Mouse (Mus musculus): Measurements from ENCODE around the gene Sox1.

The Sox1 gene

DNA sequence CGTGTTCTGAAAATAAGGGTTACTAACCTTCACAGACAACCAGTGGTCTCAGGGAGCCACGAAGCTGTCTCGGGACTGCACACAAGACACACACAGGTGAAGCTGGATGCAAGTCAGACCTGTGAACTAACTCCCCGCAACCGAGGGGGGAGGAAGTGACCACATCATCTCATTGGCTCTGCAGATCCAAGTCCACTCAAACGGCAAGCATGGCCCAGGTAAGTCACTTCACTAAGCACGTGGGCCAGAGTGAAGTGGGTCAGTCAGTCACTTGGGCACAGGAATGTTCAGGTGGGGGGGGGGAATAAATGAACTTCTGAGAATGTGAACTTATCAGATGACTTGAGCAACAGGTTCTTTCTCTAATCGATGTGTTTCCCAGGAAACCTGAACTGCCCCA is 30.8 kb downstream of the Sox1 start:
- DNase-seq (ENCODE audit: low spot score) = no peak

DNA sequence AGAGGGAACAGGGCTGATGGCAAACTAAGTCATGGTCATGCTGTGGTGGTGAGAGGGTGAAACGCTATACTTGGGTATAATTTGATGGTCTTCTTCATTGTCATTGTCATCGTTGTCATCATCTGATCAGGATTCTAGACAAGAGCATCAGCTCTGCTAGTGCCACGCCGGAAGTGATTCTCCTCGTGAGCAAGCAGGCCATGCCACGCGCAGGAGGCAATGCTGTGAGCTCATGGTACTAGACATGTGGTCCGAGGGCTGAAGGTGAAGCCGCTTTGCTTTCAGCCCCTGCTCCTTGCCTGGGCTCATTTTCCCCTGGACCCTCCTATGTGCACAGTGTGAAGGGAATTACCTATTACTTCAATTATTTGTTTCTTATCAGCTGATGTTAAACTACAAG is 32.3 kb downstream of the Sox1 start:
- DNase-seq (ENCODE audit: low spot score) = no peak

DNA sequence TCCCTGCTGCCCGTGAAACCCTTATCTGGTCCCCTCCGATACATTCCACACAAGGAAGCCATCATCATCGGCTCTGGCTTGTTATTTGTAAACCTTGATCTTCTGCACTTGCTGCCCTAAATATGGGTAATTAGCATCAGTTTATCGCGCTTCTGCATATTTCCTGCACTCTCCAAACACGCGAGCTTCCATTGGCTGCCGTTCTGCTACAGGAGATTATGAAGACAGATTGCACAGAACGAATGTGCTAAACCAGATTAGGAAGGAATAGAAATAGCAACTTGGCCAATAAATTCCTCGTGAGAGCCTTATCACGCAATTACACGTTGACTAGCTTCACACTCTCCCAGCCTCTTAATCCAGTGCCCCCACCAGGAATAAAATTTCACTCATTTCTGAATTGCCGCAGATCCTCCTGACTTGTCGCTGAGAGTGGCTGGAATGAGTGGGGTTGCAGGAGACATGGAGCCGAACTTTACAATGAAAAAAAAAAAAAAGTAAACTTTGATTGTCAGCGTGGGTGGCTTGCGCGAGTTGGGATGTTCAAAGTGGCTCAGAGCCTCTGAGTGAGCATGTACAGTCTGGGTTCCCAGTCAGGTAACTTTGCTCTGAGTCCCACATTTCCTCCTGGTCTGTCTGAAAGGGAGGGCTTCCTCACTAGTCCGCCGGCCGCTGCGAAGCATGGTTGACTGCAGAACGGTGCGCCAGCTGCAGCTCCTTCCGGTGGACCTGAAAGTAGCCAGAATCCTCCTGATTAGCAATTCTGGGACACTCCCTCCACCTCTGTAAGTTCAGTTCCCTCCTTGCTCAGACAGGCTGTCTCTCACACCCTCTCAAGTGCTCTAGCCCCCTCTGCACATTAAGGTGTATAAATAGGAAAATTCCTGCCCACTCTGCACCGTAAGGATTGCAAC is 33.0 kb downstream of the Sox1 start:
- DNase-seq (ENCODE audit: low spot score) = no peak

DNA sequence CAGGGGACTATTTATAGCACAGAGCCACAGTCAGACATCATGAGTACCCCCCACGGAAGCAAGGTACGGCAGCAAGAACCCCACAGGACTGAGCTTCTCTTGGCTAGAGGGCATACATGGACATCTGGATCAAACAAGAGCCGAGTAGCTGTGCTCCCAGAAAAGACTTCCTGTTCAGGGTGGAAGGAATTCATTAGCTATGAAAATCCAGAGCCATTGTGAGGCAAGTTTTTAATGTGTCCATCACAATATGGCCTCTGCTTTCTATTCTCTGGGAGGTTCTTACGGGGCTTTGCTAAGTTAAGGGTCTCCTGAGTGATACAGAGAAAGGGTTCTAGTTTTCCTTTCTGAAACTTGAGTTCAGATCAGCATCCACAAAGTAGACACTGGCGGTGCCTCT is 33.8 kb downstream of the Sox1 start:
- DNase-seq (ENCODE audit: low spot score) = no peak

DNA sequence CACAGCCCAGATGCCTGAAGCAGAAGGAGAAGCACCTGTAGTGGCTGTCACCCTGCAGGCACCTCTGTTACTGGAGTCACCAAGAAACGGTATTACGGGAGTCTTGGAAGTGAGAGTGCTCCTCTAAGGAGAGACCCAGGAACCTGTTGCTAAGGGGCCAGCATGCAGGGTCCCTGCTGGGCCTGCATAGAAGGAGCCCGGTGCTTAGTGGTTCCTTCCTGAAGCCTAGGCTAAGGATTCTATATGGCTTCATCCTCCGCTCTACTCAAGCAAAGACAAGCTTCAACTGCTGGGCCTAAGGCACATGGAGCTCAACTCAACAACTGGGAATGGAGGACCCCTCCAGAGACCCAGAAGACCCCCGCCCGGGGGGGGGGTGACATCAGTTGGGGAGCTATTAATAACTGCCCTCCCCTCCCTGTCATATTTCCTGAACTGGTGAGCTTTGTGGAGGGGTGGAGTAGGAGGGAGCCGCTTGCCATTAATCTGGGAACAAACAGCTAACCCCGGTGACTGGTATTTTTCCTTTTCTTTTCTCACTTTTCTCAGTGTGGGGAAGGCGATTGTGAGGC is 34.6 kb downstream of the Sox1 start:
- DNase-seq (ENCODE audit: low spot score) = no peak

DNA sequence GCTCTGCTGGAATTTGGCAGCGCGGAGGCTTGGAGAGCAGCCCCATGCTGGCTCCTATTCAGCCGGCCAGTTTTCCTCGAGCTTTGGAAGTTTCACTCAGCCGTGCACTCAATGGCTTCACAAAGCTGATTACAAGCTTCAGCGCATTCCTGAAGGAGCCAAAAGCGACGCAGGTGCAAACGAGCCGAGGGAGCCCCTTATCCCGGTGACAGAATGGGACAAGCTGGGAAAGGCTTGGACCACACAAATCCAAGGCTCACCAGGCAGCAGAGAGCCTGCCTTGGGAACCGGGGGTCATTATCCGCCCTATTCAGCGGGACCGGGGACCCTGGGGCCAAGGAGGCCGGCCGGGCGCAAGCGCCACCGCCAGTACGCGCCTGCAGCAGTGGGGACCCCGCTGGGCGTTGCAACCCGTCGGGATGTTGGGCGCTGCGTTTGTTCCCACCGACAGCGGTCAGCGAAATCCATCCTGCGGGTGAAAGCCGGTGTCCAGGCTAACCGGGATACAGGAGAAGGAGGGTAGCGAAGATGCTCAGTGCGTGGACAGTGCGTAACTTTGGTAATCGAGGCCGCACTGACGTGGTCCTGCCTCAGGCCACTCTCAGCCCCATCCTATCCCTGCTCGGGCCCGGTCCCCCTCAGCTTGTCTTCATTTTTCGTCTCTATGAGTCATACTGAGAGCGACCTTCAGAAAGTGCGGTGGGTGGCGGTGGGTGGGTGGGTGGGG is 35.2 kb downstream of the Sox1 start:
- DNase-seq (ENCODE audit: low spot score) = no peak

DNA sequence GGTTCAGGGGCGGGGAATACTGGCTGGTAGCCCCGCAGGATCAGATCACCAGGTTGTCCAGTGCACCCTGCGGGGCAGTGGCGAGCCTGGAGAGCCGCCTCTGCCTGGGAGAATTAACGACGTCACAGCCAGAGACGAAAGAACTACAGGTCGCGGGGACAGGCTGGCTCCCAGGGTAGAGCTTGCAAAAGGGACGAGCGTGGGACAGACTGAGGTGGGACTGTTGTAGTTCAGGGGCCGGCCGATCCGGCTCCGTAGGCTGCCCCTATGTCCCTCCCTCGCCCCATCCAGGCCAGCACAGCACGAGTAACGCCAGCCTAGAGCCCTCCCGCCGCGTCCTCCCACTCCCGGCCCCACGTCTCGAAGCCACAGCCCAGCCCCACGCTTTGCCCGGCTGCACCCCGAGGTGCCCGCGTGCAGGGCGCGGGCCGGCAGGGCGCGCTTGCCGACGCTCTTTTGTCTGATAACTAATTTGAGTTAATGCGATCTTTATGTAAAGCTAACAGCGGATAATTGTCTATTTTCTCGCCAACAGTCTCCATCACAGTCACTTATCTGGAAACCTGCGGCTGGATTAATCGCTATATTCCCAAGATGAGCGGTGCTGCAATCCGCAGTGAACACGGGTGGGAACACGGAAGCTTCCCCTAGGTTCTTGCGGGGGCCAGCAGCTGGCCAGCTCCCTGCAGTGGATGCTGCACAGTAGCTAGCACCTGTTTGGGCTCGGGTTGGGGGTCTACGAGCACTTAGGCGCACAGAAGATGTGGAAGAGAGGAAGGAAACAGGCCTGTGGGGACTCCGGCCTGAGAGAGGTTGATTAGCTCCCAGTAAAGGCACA is 36.0 kb downstream of the Sox1 start:
- DNase-seq (ENCODE audit: low spot score) = no peak

DNA sequence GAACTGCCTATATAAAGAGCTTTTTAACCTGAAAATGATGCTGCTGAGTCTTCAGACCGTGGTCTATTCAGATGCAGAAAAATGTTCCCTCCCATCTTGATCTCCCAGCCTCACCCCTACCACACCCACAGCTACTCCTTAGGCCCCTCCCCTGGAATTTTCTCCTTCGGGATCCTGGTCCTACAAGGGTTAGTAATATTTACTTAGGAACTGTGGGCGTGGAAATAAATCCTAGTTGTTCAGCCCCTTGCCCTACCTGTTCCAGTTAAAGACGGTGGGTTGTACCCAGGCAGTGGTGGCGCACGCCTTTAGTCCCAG is 36.6 kb downstream of the Sox1 start:
- DNase-seq (ENCODE audit: low spot score) = no peak

DNA sequence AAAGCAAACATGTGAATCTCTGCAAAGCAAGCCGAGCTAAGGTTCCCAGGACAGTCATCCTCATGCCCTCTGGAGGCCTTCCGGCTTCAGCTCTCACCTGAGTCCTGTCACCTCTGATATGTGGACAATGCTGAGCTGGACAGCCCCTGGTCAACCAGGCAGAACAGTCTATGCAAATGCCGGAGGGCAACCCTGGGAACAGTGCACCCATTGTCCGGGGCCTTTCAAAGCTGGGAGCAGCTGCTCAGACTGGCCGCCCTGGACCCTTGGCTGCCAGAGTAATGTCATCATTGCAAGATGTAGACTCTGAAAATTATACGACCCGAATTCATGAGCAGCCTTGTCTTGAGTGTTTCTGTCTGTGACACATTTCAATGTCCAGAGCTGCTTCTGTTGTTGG is 37.5 kb downstream of the Sox1 start:
- no peak for DNase-seq (ENCODE audit: low spot score)

DNA sequence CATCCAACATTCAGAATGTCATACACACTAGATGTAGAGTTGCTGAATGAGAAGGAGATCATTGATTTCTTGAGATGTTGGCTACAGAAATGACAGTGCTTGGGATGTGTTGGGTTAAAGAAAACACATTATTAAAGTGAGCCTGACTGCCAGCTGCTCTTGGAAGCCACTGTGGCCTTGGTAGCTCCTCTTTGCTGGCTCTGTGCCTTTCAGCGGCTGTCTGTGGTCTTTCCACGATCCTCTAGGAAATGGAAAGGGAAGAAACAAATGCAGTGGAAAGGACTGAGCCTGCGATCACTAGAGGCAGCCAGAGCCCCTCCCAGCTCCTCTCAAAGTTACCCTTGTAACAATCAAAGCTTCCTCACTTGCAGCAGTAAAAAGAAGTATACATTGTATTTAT is 39.7 kb downstream of the Sox1 start:
- DNase-seq (ENCODE audit: low spot score) = no peak

DNA sequence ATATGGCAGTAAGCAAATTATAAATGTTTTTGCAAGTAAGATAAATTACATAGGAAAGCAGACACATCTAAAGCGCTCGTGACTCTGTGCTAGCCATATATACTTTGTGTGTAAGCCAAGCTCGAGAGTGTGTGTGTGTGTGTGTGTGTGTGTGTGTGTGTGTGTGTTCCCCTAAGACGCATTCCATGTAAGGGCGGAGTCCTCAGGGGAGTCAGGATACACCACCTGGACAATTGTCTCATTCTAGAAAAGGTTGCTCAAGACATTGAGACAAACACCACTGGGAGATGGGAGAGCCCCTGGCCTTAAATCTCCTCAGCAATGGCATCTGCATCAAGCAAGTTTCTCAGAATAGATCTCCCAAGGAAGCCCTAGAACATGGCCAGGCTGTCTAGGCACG is 42.9 kb downstream of the Sox1 start:
- DNase-seq (ENCODE audit: low spot score) = no peak

DNA sequence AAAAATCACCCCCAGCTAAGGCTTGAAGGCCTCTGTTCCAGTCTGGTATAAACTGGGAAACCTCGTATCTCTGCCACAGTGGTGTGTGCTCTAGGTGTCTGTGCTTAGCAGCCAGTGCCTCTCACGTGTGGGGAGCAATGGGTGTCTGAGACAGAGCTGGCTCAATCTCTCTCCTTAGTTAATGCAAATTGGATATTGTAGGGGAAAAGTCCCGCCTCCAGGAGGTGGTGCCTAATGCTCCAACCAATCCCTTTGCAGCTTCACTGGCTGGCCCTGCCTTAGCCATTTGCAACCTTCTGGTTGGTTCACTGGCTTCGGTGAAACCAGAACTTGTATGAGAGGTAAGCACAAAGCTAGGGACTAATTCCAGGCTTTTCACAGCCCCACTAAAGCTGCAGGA is 43.9 kb downstream of the Sox1 start:
- DNase-seq (ENCODE audit: low spot score) = no peak

DNA sequence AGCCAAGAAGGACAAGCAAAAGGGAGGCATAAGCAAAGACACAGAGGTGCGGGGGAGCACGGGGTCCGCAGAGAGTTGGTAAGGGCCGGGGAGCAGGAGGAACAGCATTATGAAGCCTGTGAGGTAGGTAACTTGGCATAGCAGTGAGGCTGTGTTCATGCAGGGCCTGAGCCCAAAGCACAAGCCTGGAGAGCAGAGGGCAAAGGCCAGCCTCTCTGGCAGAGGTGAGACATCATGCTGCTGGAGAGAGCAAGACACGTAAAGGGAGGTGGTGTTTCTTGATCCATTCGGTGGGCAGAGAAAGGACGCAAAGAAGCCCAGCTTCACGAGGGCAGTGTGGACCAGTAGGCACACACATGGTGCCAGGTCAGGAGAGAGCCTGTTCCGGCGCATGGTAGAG is 44.8 kb downstream of the Sox1 start:
- DNase-seq (ENCODE audit: low spot score) = no peak

DNA sequence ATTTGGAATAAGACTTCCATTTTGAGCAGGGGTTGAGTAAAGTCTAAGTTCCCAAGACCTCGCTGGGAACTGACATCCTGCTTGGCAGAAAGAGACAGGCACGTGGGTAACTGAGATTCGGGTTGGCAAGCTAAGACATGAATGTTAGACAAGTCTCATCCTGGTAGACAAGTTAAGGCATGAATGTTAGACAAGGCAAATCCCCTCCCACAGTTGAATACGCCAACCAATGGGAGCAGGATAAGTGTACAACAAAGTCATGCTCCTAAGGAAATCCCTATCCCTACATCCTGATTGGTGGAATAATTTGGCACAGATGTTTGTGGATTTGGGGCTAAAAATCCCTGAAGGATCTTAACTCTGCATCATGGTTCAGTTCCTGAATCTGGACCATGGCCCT is 45.9 kb downstream of the Sox1 start:
- no peak for DNase-seq (ENCODE audit: low spot score)

DNA sequence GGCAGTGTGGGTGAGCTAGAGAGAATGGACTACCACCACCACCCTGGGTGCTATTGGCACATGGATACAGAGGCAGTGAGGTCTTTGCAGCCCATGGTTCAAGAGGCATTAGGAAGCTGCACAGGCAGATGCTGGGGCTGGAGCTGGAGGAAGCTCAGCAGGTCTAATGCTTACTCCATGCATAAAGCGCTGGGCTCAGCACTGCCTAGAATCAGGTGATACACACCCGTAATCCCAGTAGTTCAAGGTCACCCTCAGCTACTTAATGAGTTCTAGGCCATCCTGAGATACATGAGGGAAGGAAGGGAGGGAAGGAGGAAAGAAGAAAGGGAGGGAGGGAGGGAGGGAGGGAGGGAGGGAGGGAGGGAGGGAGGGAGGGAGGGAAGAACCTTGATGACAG is 50.2 kb downstream of the Sox1 start:
- DNase-seq (ENCODE audit: low spot score) = no peak

DNA sequence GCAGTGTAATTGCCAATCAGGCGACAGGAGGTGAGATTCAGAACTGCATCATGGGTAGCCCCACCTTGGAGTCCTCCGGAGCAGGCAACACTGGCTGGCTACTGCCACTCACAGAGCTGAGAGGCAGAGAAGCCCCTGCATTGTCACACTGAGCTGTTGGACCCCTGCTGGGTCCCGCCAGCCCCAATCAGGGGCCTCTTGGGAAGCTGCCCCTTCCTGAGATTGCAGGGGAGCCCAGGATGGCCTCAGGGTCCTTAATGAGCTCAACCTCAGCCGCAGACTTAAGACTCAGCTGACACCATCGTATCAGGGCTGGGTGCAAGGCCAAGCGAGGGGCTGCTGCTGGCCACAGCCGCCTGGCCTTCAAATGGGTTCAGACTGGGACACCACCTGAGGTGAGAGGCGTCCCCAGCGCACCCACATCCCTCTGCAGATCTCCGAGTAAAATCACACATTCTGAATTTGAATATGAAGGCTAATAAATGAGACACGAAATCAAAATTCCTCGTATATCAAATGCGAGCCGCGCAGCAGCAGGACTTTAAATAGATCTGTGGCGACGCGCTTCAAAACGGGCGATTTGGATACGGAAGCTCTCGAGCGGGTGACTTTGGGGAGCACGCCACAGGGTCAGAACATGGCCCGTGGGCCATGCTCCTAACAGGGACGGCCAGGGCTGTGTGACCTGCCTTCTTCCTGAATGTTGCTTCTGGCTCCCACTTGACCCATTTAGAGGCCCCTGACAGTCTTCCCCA is 51.0 kb downstream of the Sox1 start:
- DNase-seq (ENCODE audit: low spot score) = no peak

Measured in adipocyte (in vitro differentiated cells).